Comparison of ENCODE assay signal across 8 mouse cellular contexts in genomic region chr12:72408954-72409353, GRCm38 (mm10). TPM values are rescaled to one million over a fixed set of nuclear protein-coding genes. Genes with fewer than 3 reads are reported as not detected.
DNase-seq lines count a peak whose midpoint lies in the region; ATAC-seq and TF ChIP-seq lines count a peak whose summit lies in the region.

TSS of gene Rtn1 (minus strand) at chr12:72409054.

- peak within 1 kb of the TSS; percentile 99 for H3K4me2 ChIP-seq in heart, embryonic 13.5 days
- H3K4me2 ChIP-seq in forebrain, postnatal 0 days (ENCODE audit: low read depth), result peak within 1 kb of the TSS; percentile 75
- H3K4me2 ChIP-seq in limb, embryonic 12.5 days, result peak within 1 kb of the TSS; percentile 99
- peak within 1 kb of the TSS; percentile 88 for H3K4me2 ChIP-seq in stomach, postnatal 0 days (replicated peaks; ENCODE audit: low read depth)

- no peak within 1 kb of the TSS for H3K27ac ChIP-seq in heart, embryonic 13.5 days (replicated peaks)
- peak within 1 kb of the TSS; percentile 91 for H3K27ac ChIP-seq in forebrain, postnatal 0 days (ENCODE audit: low read depth, low read length)
- no peak within 1 kb of the TSS for H3K27ac ChIP-seq in limb, embryonic 12.5 days
- no peak within 1 kb of the TSS for H3K27ac ChIP-seq in stomach, postnatal 0 days (replicated peaks)

- H3K9ac ChIP-seq in heart, embryonic 13.5 days, result peak within 1 kb of the TSS; percentile 78
- H3K9ac ChIP-seq in forebrain, postnatal 0 days, result peak within 1 kb of the TSS; percentile 87
- H3K9ac ChIP-seq in limb, embryonic 12.5 days (replicated peaks), result peak within 1 kb of the TSS; percentile 56
- peak within 1 kb of the TSS; percentile 43; the same call in 1 of the 2 replicates for H3K9ac ChIP-seq in stomach, postnatal 0 days (ENCODE audit: low read length)

- H3K27me3 ChIP-seq in heart, embryonic 13.5 days (replicated peaks), result peaks cover 43% of the 10 kb centered on the region
- no peaks in the 10 kb centered on the region for H3K27me3 ChIP-seq in forebrain, postnatal 0 days (ENCODE audit: insufficient read depth, low read length)
- H3K27me3 ChIP-seq in limb, embryonic 12.5 days, result peaks cover 32% of the 10 kb centered on the region
- H3K27me3 ChIP-seq in stomach, postnatal 0 days (ENCODE audit: control insufficient read depth, insufficient read depth, low read length), result peaks cover 8% of the 10 kb centered on the region; the same call in 1 of the 2 replicates

- no peaks in the 10 kb centered on the region for H3K9me3 ChIP-seq in heart, embryonic 13.5 days
- no peaks in the 10 kb centered on the region for H3K9me3 ChIP-seq in forebrain, postnatal 0 days (ENCODE audit: low read length)
- H3K9me3 ChIP-seq in limb, embryonic 12.5 days, result no peaks in the 10 kb centered on the region
- H3K9me3 ChIP-seq in stomach, postnatal 0 days (ENCODE audit: control insufficient read depth, low read length), result no peaks in the 10 kb centered on the region

- no peaks in the 10 kb centered on the region for H3K36me3 ChIP-seq in heart, embryonic 13.5 days
- H3K36me3 ChIP-seq in forebrain, postnatal 0 days (ENCODE audit: insufficient read depth), result no peaks in the 10 kb centered on the region
- H3K36me3 ChIP-seq in limb, embryonic 12.5 days, result no peaks in the 10 kb centered on the region
- H3K36me3 ChIP-seq in stomach, postnatal 0 days (ENCODE audit: control insufficient read depth, insufficient read depth, low read length), result no peaks in the 10 kb centered on the region

- TF ChIP-seq CTCF in forebrain, postnatal 0 days (IDR thresholded peaks at IDR 0.05; ENCODE audit: low read depth), result no peak
- no peak for TF ChIP-seq CTCF in stomach, postnatal 0 days (IDR thresholded peaks at IDR 0.05; ENCODE audit: low read depth)

- 36% methylated on average over 6 of the region's 6 CpGs for WGBS in heart, embryonic 13.5 days
- WGBS in forebrain, postnatal 0 days, result 28% methylated on average over 6 of the region's 6 CpGs
- 27% methylated on average over 6 of the region's 6 CpGs for WGBS in limb, embryonic 12.5 days
- 37% methylated on average over 6 of the region's 6 CpGs for WGBS in stomach, postnatal 0 days

- TF ChIP-seq EP300 in stomach, postnatal 0 days (optimal IDR thresholded peaks at IDR 0.05), result no peak

- DNase-seq in heart, adult 9 months (ENCODE audit: low spot score in 2 of 2), result no peak
- DNase-seq in adrenal gland, adult 8-10 months, result no peak
- no peak for DNase-seq in forebrain, postnatal 0 days
- no peak for DNase-seq in stomach, postnatal 0 days (ENCODE audit: low spot score)
- DNase-seq in frontal cortex, postnatal 25 days (ENCODE audit: low spot score in 2 of 2), result no peak
- no peak for DNase-seq in natural killer cell, adult 2 months (ENCODE audit: low spot score in 2 of 2)

- H3K4me3 ChIP-seq in heart, embryonic 13.5 days, result peak within 1 kb of the TSS; percentile 78
- H3K4me3 ChIP-seq in forebrain, postnatal 0 days (ENCODE audit: low read depth, low read length), result peak within 1 kb of the TSS; percentile 89
- peak within 1 kb of the TSS; percentile 69 for H3K4me3 ChIP-seq in limb, embryonic 12.5 days (replicated peaks)
- H3K4me3 ChIP-seq in stomach, postnatal 0 days (ENCODE audit: low read depth, low read length), result peak within 1 kb of the TSS; percentile 54

- ATAC-seq in heart, embryonic 13.5 days (ENCODE audit: extremely low read depth, insufficient number of reproducible peaks, low FRiP score, low TSS enrichment), result no peak
- no peak for ATAC-seq in forebrain, postnatal 0 days
- ATAC-seq in limb, embryonic 12.5 days (ENCODE audit: insufficient number of reproducible peaks, insufficient read depth, low FRiP score, low TSS enrichment, low read depth), result no peak
- ATAC-seq in stomach, postnatal 0 days (ENCODE audit: low FRiP score, low TSS enrichment), result no peak

- peaks cover 14% of the 10 kb centered on the region for H3K4me1 ChIP-seq in heart, embryonic 13.5 days
- H3K4me1 ChIP-seq in forebrain, postnatal 0 days (ENCODE audit: insufficient read depth), result peaks cover 5% of the 10 kb centered on the region; the same call in 1 of the 2 replicates
- H3K4me1 ChIP-seq in limb, embryonic 12.5 days (replicated peaks), result peaks cover 14% of the 10 kb centered on the region
- no peaks in the 10 kb centered on the region for H3K4me1 ChIP-seq in stomach, postnatal 0 days (replicated peaks; ENCODE audit: control insufficient read depth, insufficient read depth)

RNA-seq across cellular contexts. Expression of gene Rtn1, which starts in this region (rescaled TPM):
- polyA plus RNA-seq in heart, embryonic 13.5 days (2015; fragmentation: Nextera tagmentation; extraction: Ambion mirVana), result 15.8 and 16.0 TPM in 2 replicates
- total RNA-seq in adrenal gland, adult 8-10 months (2022), result 10 to 100 TPM; 29.4 to 51.8 (median 36.0) TPM
- 1,286 and 1,411 TPM in 2 replicates for total RNA-seq in forebrain, postnatal 0 days (2014; rRNA removed)
- polyA plus RNA-seq in forebrain, postnatal 0 days (2015; fragmentation: Nextera tagmentation; extraction: Ambion mirVana), result 2,997 and 3,605 TPM in 2 replicates
- polyA plus RNA-seq in limb, embryonic 12.5 days (2016; fragmentation: Nextera tagmentation; extraction: Ambion mirVana), result 7.0 and 12.8 TPM in 2 replicates
- 47.1 and 49.4 TPM in 2 replicates for polyA plus RNA-seq in stomach, postnatal 0 days (2015; fragmentation: Nextera tagmentation; extraction: Ambion mirVana)

Comparison
In these comparisons a context has a peak if more than half of its experiments do, and no peak if none do; other contexts are left out.
1. RNA of gene Rtn1 (total RNA-seq): 1,286 to 1,411 TPM in forebrain, postnatal 0 days; 29.4 to 51.8 TPM in adrenal gland, adult 8-10 months; every median in the first group is over 10 times any median in the second.
2. RNA of gene Rtn1 (polyA plus RNA-seq): 2,997 to 3,605 TPM in forebrain, postnatal 0 days; 47.1 to 49.4 TPM in stomach, postnatal 0 days, 15.8 to 16.0 TPM in heart, embryonic 13.5 days and 7.0 to 12.8 TPM in limb, embryonic 12.5 days; every median in the first group is over 10 times any median in the second.
3. Peak in every context shown above with its lines, with median percentiles within 50 percentile points of each other: H3K4me2 ChIP-seq, H3K4me3 ChIP-seq and H3K9ac ChIP-seq.